Mouse (Mus musculus): ENCODE data around the gene Il17rb.

Il17rb gene

DNA sequence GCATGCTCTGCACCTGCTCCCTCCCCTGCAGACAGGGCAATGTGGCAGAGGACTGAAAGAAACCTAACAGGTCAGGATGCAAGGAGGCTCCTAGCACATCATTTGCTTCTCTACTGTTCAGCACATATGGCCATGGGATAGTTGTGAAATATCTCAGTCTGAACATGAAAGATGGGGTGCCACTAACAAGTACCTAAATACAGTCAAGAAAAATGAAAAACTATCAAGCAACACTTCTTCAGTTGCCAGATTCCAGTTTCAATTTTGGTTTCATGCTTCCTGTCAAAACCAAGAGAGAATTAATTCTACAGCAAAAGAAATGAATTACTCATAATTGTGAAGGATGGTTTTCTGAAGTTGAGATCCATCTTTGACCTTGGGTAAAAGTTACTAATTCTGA lies 51.3 kb downstream of the Il17rb start:
- no peak for DNase-seq

DNA sequence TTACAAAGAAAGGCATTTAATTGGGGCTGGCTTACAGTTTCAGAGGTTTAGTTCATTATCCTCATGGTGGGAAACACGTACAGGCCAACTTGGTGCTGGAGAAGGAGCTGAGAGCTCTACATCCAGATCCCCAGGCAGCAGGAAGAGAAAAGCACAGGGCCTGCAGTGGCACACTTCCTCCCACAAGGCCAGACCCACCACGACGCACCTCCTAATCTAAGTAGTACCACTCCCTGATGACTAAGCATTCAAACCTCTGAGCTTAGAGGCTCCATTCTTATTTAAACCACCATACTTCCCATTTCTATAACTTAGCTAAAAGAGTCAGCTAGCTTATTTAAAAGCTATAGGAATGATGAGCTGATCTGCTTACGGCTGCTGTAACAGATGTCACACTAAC lies 57.9 kb downstream of the Il17rb start:
- DNase-seq: no peak

DNA sequence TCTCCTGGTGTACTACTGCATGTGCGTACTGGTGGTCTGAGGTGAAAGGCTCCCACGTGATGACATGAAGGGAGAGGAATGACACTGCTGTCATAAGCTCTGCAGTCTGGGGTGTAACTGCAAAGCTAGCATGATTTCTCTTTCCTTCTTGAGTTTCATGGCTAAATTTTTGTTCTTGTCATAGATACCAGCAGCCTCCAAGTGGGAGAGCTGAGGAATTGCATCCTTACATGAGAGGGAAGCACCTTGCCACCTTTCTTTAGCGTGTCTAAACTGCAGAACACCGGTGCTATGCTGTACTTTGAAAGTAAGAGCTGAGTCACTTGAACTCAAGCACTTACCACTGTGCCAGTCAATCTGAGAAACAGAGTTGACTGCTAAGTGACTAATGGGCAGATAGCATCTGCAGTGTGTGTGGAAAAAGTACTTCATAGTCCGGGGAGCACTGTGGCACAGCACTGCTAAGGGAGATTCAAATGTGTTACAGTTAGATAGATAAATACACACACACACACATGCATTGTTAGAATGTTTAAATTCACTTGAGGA lies 61.9 kb downstream of the Il17rb start:
- no peak for DNase-seq
